Mouse (Mus musculus): ENCODE data around the gene Gm20683. TPM values are rescaled to one million over a fixed set of nuclear protein-coding genes. Genes with fewer than 3 reads are reported as not detected.

The Gm20683 gene
- polyA plus RNA-seq, 1 experiment from 2014 or later: 0.86 TPM

DNA sequence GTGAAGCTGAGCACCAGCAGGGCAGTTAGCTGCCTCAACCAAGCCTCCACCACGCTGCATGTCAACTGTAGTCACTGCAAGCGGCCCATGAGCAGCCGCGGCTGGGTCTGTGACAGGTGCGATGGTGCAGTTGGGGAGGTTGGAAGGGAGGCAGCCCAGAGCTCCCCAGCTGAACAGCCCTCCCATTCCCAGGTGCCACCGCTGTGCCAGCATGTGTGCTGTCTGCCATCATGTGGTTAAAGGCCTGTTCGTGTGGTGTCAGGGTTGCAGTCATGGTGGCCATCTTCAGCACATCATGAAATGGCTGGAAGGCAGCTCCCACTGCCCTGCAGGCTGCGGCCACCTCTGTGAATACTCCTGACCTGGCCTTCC, 13.4 kb downstream of the Gm20683 start:
- H3K4me2 ChIP-seq (replicated peaks; ENCODE audit: low read depth, low read length): peak overlapping the region; percentile 85
- WGBS: 72% methylated on average over 8 of the region's 8 CpGs
- no peak for DNase-seq (ENCODE audit: low spot score)
- no peak for TF ChIP-seq EP300 (IDR thresholded peaks at IDR 0.05)
- no peak for TF ChIP-seq CTCF (IDR thresholded peaks at IDR 0.05)
- 0 out of 2 replicates have a peak overlapping the region, but pooled peaks have one; percentile 8 for H3K9ac ChIP-seq (replicated peaks; ENCODE audit: low read depth)
- H3K4me3 ChIP-seq (ENCODE audit: low read depth, low read length): peak overlapping the region; percentile 52; the same call in 1 of the 2 replicates
- peaks cover 35% of the 10 kb centered on the region for H3K4me1 ChIP-seq (ENCODE audit: insufficient read depth, low read depth, low read length)
- H3K36me3 ChIP-seq (ENCODE audit: insufficient read depth, low read length): 0 out of 2 replicates have a peak, but pooled peaks cover 11% of the 10 kb centered on the region
- H3K27me3 ChIP-seq (replicated peaks; ENCODE audit: insufficient read depth, low read length): no peaks in the 10 kb centered on the region
- no peaks in the 10 kb centered on the region for H3K9me3 ChIP-seq (ENCODE audit: low read length)
- H3K27ac ChIP-seq (ENCODE audit: low read length): no peak overlapping the region; the same call in 1 of the 2 replicates
- ATAC-seq: no peak

DNA sequence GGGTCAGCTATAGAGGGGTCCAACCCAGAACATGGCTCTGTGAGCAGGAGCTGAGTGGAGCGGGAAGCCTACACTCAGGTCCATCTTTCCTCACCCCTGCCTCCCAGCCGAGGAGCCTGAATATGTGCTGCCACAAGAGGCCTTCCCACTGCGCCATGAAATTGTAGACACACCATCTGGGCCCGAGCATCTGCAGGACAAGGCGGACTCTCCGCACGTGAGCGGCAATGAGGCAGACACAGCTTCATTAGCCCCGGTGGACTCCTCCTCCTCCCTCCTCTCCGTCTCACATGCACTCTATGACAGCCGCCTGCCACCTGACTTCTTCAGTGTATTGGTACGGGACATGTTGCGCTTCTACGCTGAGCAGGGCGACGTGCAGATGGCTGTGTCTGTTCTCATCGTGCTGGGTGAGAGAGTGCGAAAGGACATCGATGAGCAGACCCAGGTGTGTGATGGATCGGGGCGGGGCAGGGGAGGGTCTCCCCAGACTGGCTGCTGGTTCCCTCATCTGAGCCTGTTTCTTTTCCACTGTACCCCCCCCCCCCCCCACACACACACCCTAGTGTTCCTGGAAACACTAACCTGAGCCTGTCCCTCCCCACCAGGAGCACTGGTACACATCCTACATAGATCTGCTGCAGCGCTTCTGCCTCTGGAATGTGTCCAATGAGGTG, 13.9 kb downstream of the Gm20683 start:
- Histone ChIP-seq H3K27ac (ENCODE audit: low read length) (no peak overlapping the region; the same call in 1 of the 2 replicates), H3K36me3 (ENCODE audit: insufficient read depth, low read length) (0 out of 2 replicates have a peak, but pooled peaks cover 11% of the 10 kb centered on the region), H3K4me2 (replicated peaks; ENCODE audit: low read depth, low read length) (no peak overlapping the region), H3K9me3 (ENCODE audit: low read length) (no peaks in the 10 kb centered on the region), H3K4me1 (ENCODE audit: insufficient read depth, low read depth, low read length) (peaks cover 35% of the 10 kb centered on the region), H3K27me3 (replicated peaks; ENCODE audit: insufficient read depth, low read length) (no peaks in the 10 kb centered on the region), H3K4me3 (ENCODE audit: low read depth, low read length) (no peak overlapping the region), H3K9ac (replicated peaks; ENCODE audit: low read depth) (no peak overlapping the region)
- ATAC-seq (no peak), DNase-seq (ENCODE audit: low spot score) (no peak)
- TF ChIP-seq EP300 (IDR thresholded peaks at IDR 0.05): no peak
- TF ChIP-seq CTCF (IDR thresholded peaks at IDR 0.05): no peak
- WGBS: 90% methylated on average over 22 of the region's 22 CpGs

DNA sequence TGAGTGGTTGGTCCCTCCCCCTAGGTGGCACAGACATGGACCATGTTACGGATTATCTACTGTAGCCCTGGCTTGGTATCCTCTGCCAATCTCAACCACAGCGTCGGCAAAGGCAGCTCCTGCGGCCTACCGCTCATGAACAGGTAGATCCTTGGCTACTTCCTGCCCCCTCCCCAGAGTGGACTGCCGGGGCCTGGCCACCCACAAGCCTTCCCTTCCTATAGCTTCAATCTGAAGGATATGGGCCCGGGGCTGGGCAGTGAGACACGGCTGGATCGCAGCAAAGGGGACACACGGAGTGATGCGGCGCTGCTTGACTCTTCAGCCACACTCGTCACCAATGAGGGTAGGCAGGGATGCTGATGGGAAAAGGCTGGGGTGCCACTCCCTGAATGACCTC, 14.6 kb downstream of the Gm20683 start:
- Histone ChIP-seq H3K27me3 (replicated peaks; ENCODE audit: insufficient read depth, low read length) (no peaks in the 10 kb centered on the region), H3K4me1 (ENCODE audit: insufficient read depth, low read depth, low read length) (peaks cover 32% of the 10 kb centered on the region), H3K9me3 (ENCODE audit: low read length) (no peaks in the 10 kb centered on the region), H3K4me3 (ENCODE audit: low read depth, low read length) (no peak overlapping the region), H3K36me3 (ENCODE audit: insufficient read depth, low read length) (0 out of 2 replicates have a peak, but pooled peaks cover 11% of the 10 kb centered on the region), H3K9ac (replicated peaks; ENCODE audit: low read depth) (no peak overlapping the region), H3K27ac (ENCODE audit: low read length) (no peak overlapping the region), H3K4me2 (replicated peaks; ENCODE audit: low read depth, low read length) (no peak overlapping the region)
- TF ChIP-seq EP300 (IDR thresholded peaks at IDR 0.05): no peak
- TF ChIP-seq CTCF (IDR thresholded peaks at IDR 0.05): no peak
- 92% methylated on average over 13 of the region's 13 CpGs for WGBS
- DNase-seq (ENCODE audit: low spot score) (no peak), ATAC-seq (no peak)

DNA sequence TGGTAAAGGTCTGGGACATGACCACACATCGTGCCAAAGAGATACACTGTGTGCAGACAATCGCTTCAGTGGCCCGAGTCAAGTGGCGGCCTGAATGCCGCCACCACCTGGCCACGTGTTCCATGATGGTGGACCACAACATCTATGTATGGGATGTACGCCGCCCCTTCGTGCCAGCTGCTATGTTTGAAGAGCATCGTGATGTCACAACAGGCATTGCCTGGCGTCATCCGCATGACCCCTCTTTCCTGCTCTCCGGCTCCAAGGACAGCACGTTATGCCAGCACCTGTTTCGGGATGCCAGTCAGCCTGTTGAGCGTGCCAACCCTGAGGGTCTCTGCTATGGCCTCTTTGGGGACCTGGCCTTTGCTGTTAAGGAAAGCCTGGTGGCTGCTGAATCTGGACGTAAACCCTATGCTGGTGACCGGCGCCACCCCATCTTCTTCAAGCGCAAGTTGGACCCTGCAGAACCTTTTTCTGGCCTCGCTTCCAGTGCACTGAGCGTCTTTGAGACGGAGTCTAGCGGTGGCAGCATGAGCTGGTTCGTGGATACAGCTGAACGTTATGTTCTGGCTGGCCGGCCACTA, 15.5 kb downstream of the Gm20683 start:
- no peak overlapping the region for H3K4me3 ChIP-seq (ENCODE audit: low read depth, low read length)

DNA sequence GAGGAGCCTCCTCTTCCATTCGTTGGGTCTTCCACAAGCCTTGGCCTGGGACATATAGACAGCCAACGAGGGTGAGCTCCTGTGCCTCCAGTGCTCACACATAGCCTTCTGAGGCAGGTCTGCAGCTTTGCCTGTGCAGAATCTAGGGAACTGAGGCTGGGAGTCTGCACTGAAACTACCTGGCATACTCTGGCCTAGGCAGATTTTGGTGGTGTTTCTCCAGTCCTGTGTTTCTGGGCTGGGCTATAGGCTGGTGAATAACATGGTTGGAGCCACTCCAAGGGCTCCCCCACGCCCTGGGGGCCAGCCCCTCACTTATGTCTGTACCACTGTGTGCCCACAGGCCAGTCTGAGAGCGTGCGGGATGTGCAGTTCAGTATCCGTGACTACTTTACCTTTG, 16.3 kb downstream of the Gm20683 start:
- no peak overlapping the region for H3K27ac ChIP-seq (ENCODE audit: low read length)
- H3K4me1 ChIP-seq (ENCODE audit: insufficient read depth, low read depth, low read length): peaks cover 21% of the 10 kb centered on the region; the same call in 1 of the 2 replicates
- H3K27me3 ChIP-seq (replicated peaks; ENCODE audit: insufficient read depth, low read length): no peaks in the 10 kb centered on the region
- 86% methylated on average over 6 of the region's 6 CpGs for WGBS
- no peaks in the 10 kb centered on the region for H3K9me3 ChIP-seq (ENCODE audit: low read length)
- 0 out of 2 replicates have a peak, but pooled peaks cover 6% of the 10 kb centered on the region for H3K36me3 ChIP-seq (ENCODE audit: insufficient read depth, low read length)
- DNase-seq (ENCODE audit: low spot score) (no peak), ATAC-seq (no peak)
- H3K4me3 ChIP-seq (ENCODE audit: low read depth, low read length): no peak overlapping the region
- TF ChIP-seq EP300 (IDR thresholded peaks at IDR 0.05) (no peak), CTCF (IDR thresholded peaks at IDR 0.05) (no peak)
- no peak overlapping the region for H3K4me2 ChIP-seq (replicated peaks; ENCODE audit: low read depth, low read length)
- no peak overlapping the region for H3K9ac ChIP-seq (replicated peaks; ENCODE audit: low read depth)

More for the DNA sequence above, 15.5 kb downstream of the Gm20683 start:
- Histone ChIP-seq H3K4me1 (ENCODE audit: insufficient read depth, low read depth, low read length) (peaks cover 22% of the 10 kb centered on the region; the same call in 1 of the 2 replicates), H3K27me3 (replicated peaks; ENCODE audit: insufficient read depth, low read length) (no peaks in the 10 kb centered on the region), H3K27ac (ENCODE audit: low read length) (no peak overlapping the region), H3K4me2 (replicated peaks; ENCODE audit: low read depth, low read length) (no peak overlapping the region), H3K9me3 (ENCODE audit: low read length) (no peaks in the 10 kb centered on the region), H3K36me3 (ENCODE audit: insufficient read depth, low read length) (0 out of 2 replicates have a peak, but pooled peaks cover 11% of the 10 kb centered on the region), H3K9ac (replicated peaks; ENCODE audit: low read depth) (no peak overlapping the region)
- DNase-seq (ENCODE audit: low spot score): no peak
- TF ChIP-seq CTCF (IDR thresholded peaks at IDR 0.05): no peak
- TF ChIP-seq EP300 (IDR thresholded peaks at IDR 0.05): no peak
- WGBS: 95% methylated on average over 26 of the region's 27 CpGs
- no peak for ATAC-seq

DNA sequence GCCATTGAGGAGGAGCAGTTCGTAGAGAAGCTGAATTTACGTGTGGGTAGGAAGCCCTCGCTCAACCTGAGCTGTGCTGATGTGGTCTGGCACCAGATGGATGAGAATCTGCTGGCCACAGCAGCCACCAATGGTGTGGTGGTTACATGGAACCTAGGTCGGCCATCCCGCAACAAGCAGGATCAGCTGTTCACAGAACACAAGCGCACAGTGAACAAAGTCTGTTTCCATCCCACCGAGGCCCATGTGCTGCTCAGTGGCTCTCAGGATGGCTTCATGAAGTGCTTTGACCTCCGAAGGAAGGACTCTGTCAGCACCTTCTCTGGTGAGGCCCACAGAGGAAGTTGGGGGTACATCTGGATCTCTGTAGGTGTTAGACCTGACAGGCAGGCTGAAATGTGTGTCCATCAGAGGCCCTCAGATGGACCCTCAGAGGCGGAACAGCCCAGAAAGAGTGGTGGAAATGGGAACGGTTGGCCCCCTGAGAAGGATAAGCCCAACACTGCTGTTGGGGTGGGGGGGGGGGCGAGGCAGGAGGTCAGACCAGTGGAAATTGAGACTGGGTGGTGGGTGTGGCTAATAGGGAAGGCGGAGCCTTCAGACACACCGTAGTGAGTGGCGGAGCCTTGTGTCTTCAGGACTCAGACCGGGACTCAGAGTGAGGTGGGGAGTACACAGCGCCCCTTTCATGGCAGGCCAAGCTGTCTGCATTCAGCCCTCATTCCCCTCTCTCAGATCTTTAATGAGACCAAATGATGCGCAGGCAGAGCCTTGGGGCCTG, 17.0 kb downstream of the Gm20683 start:
- 65% methylated on average over 17 of the region's 17 CpGs for WGBS
- peaks cover 5% of the 10 kb centered on the region; the same call in 1 of the 2 replicates for H3K27me3 ChIP-seq (replicated peaks; ENCODE audit: insufficient read depth, low read length)
- DNase-seq (ENCODE audit: low spot score) (no peak), ATAC-seq (no peak)
- H3K4me2 ChIP-seq (replicated peaks; ENCODE audit: low read depth, low read length): peak overlapping the region; percentile 81
- H3K4me1 ChIP-seq (ENCODE audit: insufficient read depth, low read depth, low read length): peaks cover 19% of the 10 kb centered on the region; the same call in 1 of the 2 replicates
- TF ChIP-seq EP300 (IDR thresholded peaks at IDR 0.05) (no peak), CTCF (IDR thresholded peaks at IDR 0.05) (no peak)
- H3K4me3 ChIP-seq (ENCODE audit: low read depth, low read length): no peak overlapping the region; the same call in 1 of the 2 replicates
- 0 out of 2 replicates have a peak, but pooled peaks cover 6% of the 10 kb centered on the region for H3K36me3 ChIP-seq (ENCODE audit: insufficient read depth, low read length)
- H3K27ac ChIP-seq (ENCODE audit: low read length): no peak overlapping the region
- no peaks in the 10 kb centered on the region for H3K9me3 ChIP-seq (ENCODE audit: low read length)
- H3K9ac ChIP-seq (replicated peaks; ENCODE audit: low read depth): 0 out of 2 replicates have a peak overlapping the region, but pooled peaks have one; percentile 56

Measured in lung, postnatal 0 days (tissue).